Mouse (Mus musculus) hindbrain, postnatal 0 days (tissue): Measurements from ENCODE around the gene Gm45785. TPM values are rescaled to one million over a fixed set of nuclear protein-coding genes. Genes with fewer than 3 reads are reported as not detected.
"Not testable (repeated sequence)": the region's sequence is repeated elsewhere in the genome, so short reads cannot be mapped to it uniquely, and the experiment has no call there.

Experiments used
- ATAC-seq: fragments of 200-750 bp; cut with Nextera tagmentation; 2 replicates; pipeline ENCODE4 v1.8.0; 2017; ENCODE audit warnings: mild to moderate bottlenecking, moderate TSS enrichment, moderate library complexity
- DNase-seq: peaks from one replicate; pipeline ENCODE4 v3.0.0-alpha.2; 2015; ENCODE audit warnings: low spot score
- H3K27ac ChIP-seq: fragments of 300-500 bp; sonication (generic); 2 replicates; pipeline ENCODE4 v1.5.1; 2014; ENCODE audit warnings: mild to moderate bottlenecking
- H3K27me3 ChIP-seq: fragments of 300-500 bp; sonication (generic); 2 replicates; pipeline ENCODE4 v1.6.1; 2014; ENCODE audit warnings: low read length, mixed read lengths; ENCODE audit not compliant: insufficient read depth
- H3K36me3 ChIP-seq: fragments of 300-500 bp; sonication (generic); 2 replicates; pipeline ENCODE4 v1.6.1; 2014; ENCODE audit warnings: low read length, mixed read lengths; ENCODE audit not compliant: insufficient read depth
- H3K4me1 ChIP-seq: fragments of 300-500 bp; sonication (generic); 2 replicates; pipeline ENCODE4 v1.6.1; 2014; ENCODE audit warnings: antibody characterized with exemption, low read length, mixed read lengths; ENCODE audit not compliant: insufficient read depth
- H3K4me2 ChIP-seq: fragments of 300-500 bp; sonication (generic); 2 replicates; pipeline ENCODE4 v1.6.1; 2014; ENCODE audit warnings: low read depth, mild to moderate bottlenecking, low read length, moderate library complexity, mixed read lengths
- H3K4me3 ChIP-seq: fragments of 300-500 bp; sonication (generic); 2 replicates; pipeline ENCODE4 v1.5.1; 2014; ENCODE audit warnings: low read length
- H3K9ac ChIP-seq: fragments of 300-500 bp; sonication (generic); replicated peaks from 2 replicates; pipeline ENCODE4 v1.6.1; 2014; ENCODE audit warnings: mild to moderate bottlenecking, low read length, moderate library complexity, mixed read lengths
- H3K9me3 ChIP-seq: fragments of 300-500 bp; sonication (generic); 2 replicates; pipeline ENCODE4 v1.6.1; 2016; ENCODE audit warnings: low read length, mixed read lengths
- CTCF ChIP-seq: IDR thresholded peaks from 2 replicates; pipeline ENCODE4 v1.5.1; 2016; ENCODE audit warnings: antibody characterized with exemption, control low read depth, low read depth
- WGBS: fragments of 180-500 bp; shearing (Covaris S2); extraction: QIAGEN DNeasy Blood & Tissue Kit; methylation state at CpG from one replicate; pipeline ENCODE4 v1.1.7; 2014; 5-methylcytosine and 5-hydroxymethylcytosine counted together
- polyA plus RNA-seq: library from polyadenylated mRNA; unstranded; fragments of >200 nt; fragmentation: Nextera tagmentation; extraction: Ambion mirVana; gene quantifications from 2 replicates; pipeline ENCODE4 v1.2.1, GENCODE M21; 2015
- total RNA-seq: library from RNA; depleted of rRNA; stranded (reverse); fragments of >200 nt; gene quantifications from 2 replicates; pipeline ENCODE4 v1.2.3, GENCODE M21; 2014

Gene Gm45785
- total and polyA plus RNA-seq, 2 experiments from 2014 or later, result 1.9 TPM; not detected in 1

GRCm38 (mm10) chr7:140897863-140898262 is 41.7 kb upstream of the Gm45785 start:
- Histone ChIP-seq H3K9me3 (no peaks in the 10 kb centered on the region), H3K4me2 (no peak overlapping the region), H3K27ac (no peak overlapping the region), H3K36me3 (peaks cover 37% of the 10 kb centered on the region), H3K4me3 (no peak overlapping the region), H3K27me3 (no peaks in the 10 kb centered on the region), H3K9ac (no peak overlapping the region), H3K4me1 (no peaks in the 10 kb centered on the region)
- no peak for ATAC-seq
- 94% methylated on average over 7 of the region's 7 CpGs for WGBS
- no peak for TF ChIP-seq CTCF
- DNase-seq, result no peak

- H3K36me3 ChIP-seq, result peaks cover 54% of the 10 kb centered on the region
Measured at GRCm38 (mm10) chr7:140894611-140895010, 38.5 kb upstream of the Gm45785 start.

GRCm38 (mm10) chr7:140894031-140894430 is 37.9 kb upstream of the Gm45785 start:
- no peak overlapping the region for H3K4me2 ChIP-seq
- ATAC-seq (no peak), DNase-seq (no peak)
- no peaks in the 10 kb centered on the region for H3K4me1 ChIP-seq
- 79% methylated on average over 7 of the region's 7 CpGs for WGBS
- no peaks in the 10 kb centered on the region for H3K9me3 ChIP-seq
- H3K9ac ChIP-seq, result no peak overlapping the region
- no peak for TF ChIP-seq CTCF
- no peak overlapping the region for H3K27ac ChIP-seq
- H3K4me3 ChIP-seq, result no peak overlapping the region
- peaks cover 59% of the 10 kb centered on the region for H3K36me3 ChIP-seq
- H3K27me3 ChIP-seq, result no peaks in the 10 kb centered on the region

More at GRCm38 (mm10) chr7:140894611-140895010, 38.5 kb upstream of the Gm45785 start:
- no peak for DNase-seq
- no peak overlapping the region for H3K4me2 ChIP-seq
- no peaks in the 10 kb centered on the region for H3K9me3 ChIP-seq
- H3K4me3 ChIP-seq, result no peak overlapping the region
- TF ChIP-seq CTCF, result no peak
- no peaks in the 10 kb centered on the region for H3K4me1 ChIP-seq
- WGBS, result 94% methylated on average over 3 of the region's 3 CpGs
- no peak for ATAC-seq
- H3K27me3 ChIP-seq, result no peaks in the 10 kb centered on the region
- no peak overlapping the region for H3K27ac ChIP-seq
- H3K9ac ChIP-seq, result no peak overlapping the region

- H3K9ac ChIP-seq, H3K4me2 ChIP-seq, H3K27me3 ChIP-seq, H3K9me3 ChIP-seq, ATAC-seq, H3K4me1 ChIP-seq, H3K4me3 ChIP-seq, H3K27ac ChIP-seq, DNase-seq: not testable (repeated sequence)
- 97% methylated on average over 16 of the region's 16 CpGs for WGBS
- peaks cover 69% of the 10 kb centered on the region for H3K36me3 ChIP-seq
Measured at GRCm38 (mm10) chr7:140890636-140891035, 34.5 kb upstream of the Gm45785 start.

GRCm38 (mm10) chr7:140882469-140882803 is 26.3 kb upstream of the Gm45785 start:
- peak overlapping the region; percentile 84 for H3K9ac ChIP-seq
- ATAC-seq, result peak; percentile 70
- H3K27ac ChIP-seq, result peak overlapping the region; percentile 90
- H3K4me2 ChIP-seq, result peak overlapping the region; percentile 78
- H3K36me3 ChIP-seq, result peaks cover 17% of the 10 kb centered on the region
- under 1% methylated on average over 12 of the region's 12 CpGs for WGBS
- no peak for TF ChIP-seq CTCF
- 0 out of 2 replicates have a peak, but pooled peaks cover 6% of the 10 kb centered on the region for H3K4me1 ChIP-seq
- no peaks in the 10 kb centered on the region for H3K9me3 ChIP-seq
- H3K27me3 ChIP-seq, result no peaks in the 10 kb centered on the region
- DNase-seq, result no peak
- peak overlapping the region; percentile 91 for H3K4me3 ChIP-seq

- Histone ChIP-seq H3K4me3 (peak within 1 kb of the TSS; percentile 91), H3K27ac (peak within 1 kb of the TSS; percentile 90), H3K4me2 (peak within 1 kb of the TSS; percentile 78), H3K9me3 (no peaks in the 10 kb centered on the region), H3K4me1 (0 out of 2 replicates have a peak, but pooled peaks cover 6% of the 10 kb centered on the region), H3K36me3 (peaks cover 17% of the 10 kb centered on the region; the same call in 1 of the 2 replicates), H3K27me3 (no peaks in the 10 kb centered on the region), H3K9ac (peak within 1 kb of the TSS; percentile 84)
- peak; percentile 96 for ATAC-seq
- no peak for TF ChIP-seq CTCF
- under 1% methylated on average over 57 of the region's 59 CpGs for WGBS
- DNase-seq, result peak; percentile 98
Measured at GRCm38 (mm10) chr7:140881696-140882468, 25.8 kb upstream of the Gm45785 start, which contains the start of the genes Psmd13 and Sirt3. Gene Psmd13, plus strand, starts transcription at chr7:140881968. Gene Sirt3, minus strand, starts transcription at chr7:140882309.
